17 mouse cellular contexts compared by ENCODE assay signal in the genomic region with DNA sequence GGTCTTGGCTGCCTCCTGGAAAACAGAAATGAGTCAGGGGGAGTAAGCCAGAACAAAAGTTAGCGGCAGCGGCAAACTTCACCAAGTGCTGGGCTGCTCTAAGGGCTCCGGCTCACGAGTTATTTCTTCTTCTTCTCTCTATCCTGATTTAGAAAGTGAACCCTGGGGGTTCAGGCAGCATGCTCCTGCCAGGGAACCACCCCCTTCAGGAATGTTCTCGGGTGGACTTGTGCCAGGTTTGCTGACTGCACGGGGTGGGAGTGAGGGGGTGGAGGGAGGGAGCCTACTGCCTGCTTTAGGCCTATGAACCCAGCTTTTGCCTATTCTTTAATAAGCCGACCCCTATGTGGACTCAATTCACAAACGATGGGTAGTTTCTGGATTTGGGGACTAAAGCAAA.
DNase-seq lines count a peak whose midpoint lies in the region; ATAC-seq and TF ChIP-seq lines count a peak whose summit lies in the region.
"Had no signal": no experiment of that assay in that cellular context is flagged by ENCODE, and none has a peak within 500 bp of the region (broad histone marks: within the 10 kb centered on the region; RNA-seq: fewer than 3 reads in every experiment).

No protein-coding gene starts in this region.

- H3K9ac ChIP-seq in limb, embryonic 14.5 days (ENCODE audit: low read depth, low read length, severe bottlenecking), result no peak overlapping the region
- no peak overlapping the region for H3K9ac ChIP-seq in limb, embryonic 15.5 days
- H3K9ac ChIP-seq: hindbrain, embryonic 14.5 days; midbrain, embryonic 15.5 days; neural tube, embryonic 15.5 days had no signal

- no peak overlapping the region; the same call in 1 of the 2 replicates for H3K27ac ChIP-seq in limb, embryonic 14.5 days (replicated peaks; ENCODE audit: low read depth, low read length)
- H3K27ac ChIP-seq in limb, embryonic 10.5 days, result no peak overlapping the region
- peak overlapping the region; percentile 54; the same call in 1 of the 2 replicates for H3K27ac ChIP-seq in limb, embryonic 15.5 days
- H3K27ac ChIP-seq: hindbrain, embryonic 14.5 days; midbrain, embryonic 15.5 days; neural tube, embryonic 15.5 days had no signal

- no peaks in the 10 kb centered on the region for H3K36me3 ChIP-seq in limb, embryonic 14.5 days (ENCODE audit: control insufficient read depth, insufficient read depth, low read length)
- no peaks in the 10 kb centered on the region for H3K36me3 ChIP-seq in limb, embryonic 10.5 days
- no peaks in the 10 kb centered on the region for H3K36me3 ChIP-seq in limb, embryonic 15.5 days
- H3K36me3 ChIP-seq: midbrain, embryonic 15.5 days; neural tube, embryonic 15.5 days had no signal

- DNase-seq in heart, postnatal 4 days, result peak; percentile 47
- DNase-seq in heart, adult 8-10 months (ENCODE audit: low spot score), result no peak
- DNase-seq in limb, embryonic 14.5 days (ENCODE audit: low spot score), result peak; percentile 40
- no peak for DNase-seq in limb, embryonic 10.5 days (ENCODE audit: low spot score)
- peak; percentile 6 for DNase-seq in brain, adult 2 months (ENCODE audit: low read depth, low spot score)
- DNase-seq in testis, postnatal 14 days (ENCODE audit: low spot score), result no peak
- DNase-seq: cerebellum, adult 8-10 months; heart, postnatal 14 days; liver; thymus, adult 2 months had no signal

- 58% methylated on average over 8 of the region's 8 CpGs for WGBS in limb, embryonic 14.5 days
- 86% methylated on average over 8 of the region's 8 CpGs for WGBS in limb, embryonic 10.5 days
- 43% methylated on average over 8 of the region's 8 CpGs for WGBS in limb, embryonic 15.5 days

- H3K4me2 ChIP-seq in limb, embryonic 14.5 days (replicated peaks; ENCODE audit: low read depth, low read length, severe bottlenecking), result no peak overlapping the region
- no peak overlapping the region for H3K4me2 ChIP-seq in limb, embryonic 15.5 days
- H3K4me2 ChIP-seq: heart, embryonic 11.5 days; hindbrain, embryonic 14.5 days; midbrain, embryonic 15.5 days; neural tube, embryonic 15.5 days had no signal

- no peak for ATAC-seq in limb, embryonic 14.5 days (ENCODE audit: low FRiP score, low read depth)
- ATAC-seq in limb, embryonic 15.5 days (ENCODE audit: insufficient number of reproducible peaks, low FRiP score, low TSS enrichment, low read depth), result no peak
- ATAC-seq: forebrain, embryonic 16.5 days; midbrain, embryonic 15.5 days had no signal

- TF ChIP-seq POLR2A in limb, embryonic 14.5 days (IDR thresholded peaks at IDR 0.05; ENCODE audit: borderline replicate concordance, extremely low read depth, insufficient read depth, insufficient read length), result no peak

- H3K27me3 ChIP-seq in limb, embryonic 14.5 days (ENCODE audit: control insufficient read depth, insufficient read depth, low read length), result no peaks in the 10 kb centered on the region
- no peaks in the 10 kb centered on the region for H3K27me3 ChIP-seq in limb, embryonic 10.5 days (ENCODE audit: low read depth, poor library complexity, severe bottlenecking)
- H3K27me3 ChIP-seq in limb, embryonic 15.5 days, result no peaks in the 10 kb centered on the region
- H3K27me3 ChIP-seq: midbrain, embryonic 15.5 days; neural tube, embryonic 15.5 days had no signal

- H3K4me3 ChIP-seq in limb, embryonic 14.5 days (replicated peaks; ENCODE audit: low read length), result no peak overlapping the region
- no peak overlapping the region for H3K4me3 ChIP-seq in limb, embryonic 10.5 days
- H3K4me3 ChIP-seq in limb, embryonic 15.5 days, result no peak overlapping the region
- H3K4me3 ChIP-seq: megakaryocyte, embryonic 14.5 days; midbrain, embryonic 15.5 days; neural tube, embryonic 15.5 days had no signal

- H3K9me3 ChIP-seq in limb, embryonic 14.5 days (ENCODE audit: control insufficient read depth, low read length), result no peaks in the 10 kb centered on the region
- no peaks in the 10 kb centered on the region for H3K9me3 ChIP-seq in limb, embryonic 10.5 days (replicated peaks)
- H3K9me3 ChIP-seq in limb, embryonic 15.5 days, result no peaks in the 10 kb centered on the region
- H3K9me3 ChIP-seq: megakaryocyte, embryonic 14.5 days; midbrain, embryonic 15.5 days; neural tube, embryonic 15.5 days had no signal

- peaks cover 12% of the 10 kb centered on the region; the same call in 1 of the 2 replicates for H3K4me1 ChIP-seq in limb, embryonic 14.5 days (ENCODE audit: control insufficient read depth, insufficient read depth, low read length)
- no peaks in the 10 kb centered on the region for H3K4me1 ChIP-seq in limb, embryonic 10.5 days
- H3K4me1 ChIP-seq in limb, embryonic 15.5 days, result peaks cover 19% of the 10 kb centered on the region
- H3K4me1 ChIP-seq: megakaryocyte, embryonic 14.5 days; midbrain, embryonic 15.5 days; neural tube, embryonic 15.5 days had no signal

Comparison
In these comparisons a context has a peak if more than half of its experiments do, and no peak if none do; other contexts are left out.
1. DNase-seq: peak in heart, postnatal 4 days (single experiment), limb, embryonic 14.5 days (single experiment) and brain, adult 2 months (single experiment); none in heart, adult 8-10 months (single experiment), limb, embryonic 10.5 days (single experiment) and testis, postnatal 14 days (single experiment).